Mouse (Mus musculus) CH12.LX (cell line): ENCODE results near the gene Gm20737.
"Not testable (repeated sequence)": the region's sequence is repeated elsewhere in the genome, so short reads cannot be mapped to it uniquely, and the experiment has no call there.

Source experiments
- CTCF ChIP-seq, 2 experiments: IDR thresholded peaks in 1 of 2; conservative IDR thresholded peaks in 1 of 2; 2 replicates each; pipeline ENCODE4 v1.5.1; 2011 to 2012; ENCODE audit warnings: low read depth in 2 of 2, low read length in 2 of 2, improper control_type of control experiment in 1 of 2, inconsistent platforms in 1 of 2, mild to moderate bottlenecking in 1 of 2, moderate library complexity in 1 of 2
- EP300 ChIP-seq: IDR thresholded peaks from 2 replicates; pipeline ENCODE4 v1.6.1; 2011; ENCODE audit warnings: low read length, improper control_type of control experiment
- MAX ChIP-seq: IDR thresholded peaks from 2 replicates; pipeline ENCODE4 v1.6.1; 2011; ENCODE audit warnings: low read length, improper control_type of control experiment
- POLR2A ChIP-seq: IDR thresholded peaks from 2 replicates; pipeline ENCODE4 v1.6.1; 2011; ENCODE audit warnings: low read depth, mild to moderate bottlenecking, improper control_type of control experiment, low read length
- SIN3A ChIP-seq: IDR thresholded peaks from 2 replicates; pipeline ENCODE4 v1.6.1; 2012; ENCODE audit warnings: low read length, improper control_type of control experiment, inconsistent platforms
- TCF12 ChIP-seq: IDR thresholded peaks from 2 replicates; pipeline ENCODE4 v1.6.1; 2014; ENCODE audit warnings: low read depth, mild to moderate bottlenecking, inconsistent platforms, low read length, improper control_type of control experiment
- USF1 ChIP-seq: IDR thresholded peaks from 2 replicates; pipeline ENCODE4 v1.6.1; 2014; ENCODE audit warnings: low read depth, mild to moderate bottlenecking, inconsistent platforms, low read length, improper control_type of control experiment
- USF2 ChIP-seq: conservative IDR thresholded peaks from 2 replicates; pipeline ENCODE4 v1.6.1; 2011; ENCODE audit warnings: low read depth, low read length, improper control_type of control experiment
- ZC3H11A ChIP-seq: IDR thresholded peaks from 2 replicates; pipeline ENCODE4 v1.6.1; 2012; ENCODE audit warnings: low read depth, mild to moderate bottlenecking, inconsistent platforms, low read length, improper control_type of control experiment
- ZMIZ1 ChIP-seq: IDR thresholded peaks from 2 replicates; pipeline ENCODE4 v1.6.1; 2012; ENCODE audit warnings: low read depth, mild to moderate bottlenecking, inconsistent platforms, low read length, improper control_type of control experiment
- ZNF384 ChIP-seq: IDR thresholded peaks from 2 replicates; pipeline ENCODE4 v1.6.1; 2012; ENCODE audit warnings: low read depth, low read length, improper control_type of control experiment, inconsistent platforms

GRCm38 (mm10) chrY:10535942-10536341 lies at the start of gene Gm20737:
- not testable (repeated sequence) for TF ChIP-seq CTCF (conservative IDR thresholded peaks at IDR 0.05 in 1 of 2, IDR thresholded peaks at IDR 0.05 in 1 of 2; ENCODE audit: low read depth in 2 of 2, low read length in 2 of 2); USF1; EP300; ZC3H11A; POLR2A; MAX; ZNF384; ZMIZ1; TCF12; SIN3A; USF2
